Mouse (Mus musculus): ENCODE data around the gene Olfr94. TPM values are rescaled to one million over a fixed set of nuclear protein-coding genes. Genes with fewer than 3 reads are reported as not detected.

Olfr94 gene
- polyA plus RNA-seq, 1 experiment = not detected

GRCm38 (mm10) chr17:37194782-37195181 is 6.0 kb downstream of the Olfr94 start:
- no peaks in the 10 kb centered on the region for H3K27me3 ChIP-seq (ENCODE audit: control insufficient read depth, insufficient read depth, low read length)
- peaks cover 8% of the 10 kb centered on the region for H3K4me1 ChIP-seq (ENCODE audit: control insufficient read depth, insufficient read depth, insufficient read length, low read length)
- 79% methylated on average over 5 of the region's 5 CpGs for WGBS
- no peak for TF ChIP-seq CTCF (IDR thresholded peaks at IDR 0.05; ENCODE audit: extremely low read depth, insufficient read length, insufficient replicate concordance, low read depth, low read length)
- TF ChIP-seq POLR2A (IDR thresholded peaks at IDR 0.05; ENCODE audit: low read depth, low read length) = no peak
- H3K4me3 ChIP-seq (ENCODE audit: low read depth, low read length) = no peak overlapping the region
- no peak overlapping the region for H3K27ac ChIP-seq (ENCODE audit: insufficient read depth, low read depth, low read length)
- no peaks in the 10 kb centered on the region for H3K36me3 ChIP-seq (ENCODE audit: control insufficient read depth, insufficient read depth, low read length)

GRCm38 (mm10) chr17:37193656-37194055 is 7.1 kb downstream of the Olfr94 start, which contains the start of gene Ubd:
Gene Ubd (plus strand): TSS chr17:37193892.
- Histone ChIP-seq H3K27ac (ENCODE audit: insufficient read depth, low read depth, low read length) (no peak within 1 kb of the TSS), H3K4me3 (ENCODE audit: low read depth, low read length) (no peak within 1 kb of the TSS), H3K27me3 (ENCODE audit: control insufficient read depth, insufficient read depth, low read length) (no peaks in the 10 kb centered on the region), H3K4me1 (ENCODE audit: control insufficient read depth, insufficient read depth, insufficient read length, low read length) (peaks cover 8% of the 10 kb centered on the region), H3K36me3 (ENCODE audit: control insufficient read depth, insufficient read depth, low read length) (no peaks in the 10 kb centered on the region)
- TF ChIP-seq POLR2A (IDR thresholded peaks at IDR 0.05; ENCODE audit: low read depth, low read length) (no peak), CTCF (IDR thresholded peaks at IDR 0.05; ENCODE audit: extremely low read depth, insufficient read length, insufficient replicate concordance, low read depth, low read length) (no peak)
- WGBS = 70% methylated on average over 2 of the region's 2 CpGs

GRCm38 (mm10) chr17:37193032-37193431 is 7.8 kb downstream of the Olfr94 start:
- TF ChIP-seq POLR2A (IDR thresholded peaks at IDR 0.05; ENCODE audit: low read depth, low read length) (no peak), CTCF (IDR thresholded peaks at IDR 0.05; ENCODE audit: extremely low read depth, insufficient read length, insufficient replicate concordance, low read depth, low read length) (no peak)
- no peaks in the 10 kb centered on the region for H3K36me3 ChIP-seq (ENCODE audit: control insufficient read depth, insufficient read depth, low read length)
- no peaks in the 10 kb centered on the region for H3K27me3 ChIP-seq (ENCODE audit: control insufficient read depth, insufficient read depth, low read length)
- H3K4me1 ChIP-seq (ENCODE audit: control insufficient read depth, insufficient read depth, insufficient read length, low read length) = peaks cover 8% of the 10 kb centered on the region
- H3K27ac ChIP-seq (ENCODE audit: insufficient read depth, low read depth, low read length) = no peak overlapping the region
- H3K4me3 ChIP-seq (ENCODE audit: low read depth, low read length) = no peak overlapping the region

- WGBS = 48% methylated on average over 2 of the region's 2 CpGs
- no peak overlapping the region for H3K4me3 ChIP-seq (ENCODE audit: low read depth, low read length)
- no peaks in the 10 kb centered on the region; the same call in 1 of the 2 replicates for H3K4me1 ChIP-seq (ENCODE audit: control insufficient read depth, insufficient read depth, insufficient read length, low read length)
- H3K27ac ChIP-seq (ENCODE audit: insufficient read depth, low read depth, low read length) = no peak overlapping the region
- H3K36me3 ChIP-seq (ENCODE audit: control insufficient read depth, insufficient read depth, low read length) = no peaks in the 10 kb centered on the region
- H3K27me3 ChIP-seq (ENCODE audit: control insufficient read depth, insufficient read depth, low read length) = no peaks in the 10 kb centered on the region
- no peak for TF ChIP-seq CTCF (IDR thresholded peaks at IDR 0.05; ENCODE audit: extremely low read depth, insufficient read length, insufficient replicate concordance, low read depth, low read length)
- TF ChIP-seq POLR2A (IDR thresholded peaks at IDR 0.05; ENCODE audit: low read depth, low read length) = no peak
Measured at GRCm38 (mm10) chr17:37190711-37191110, 10.1 kb downstream of the Olfr94 start.

- Histone ChIP-seq H3K4me3 (ENCODE audit: low read depth, low read length) (no peak overlapping the region), H3K27me3 (ENCODE audit: control insufficient read depth, insufficient read depth, low read length) (no peaks in the 10 kb centered on the region), H3K27ac (ENCODE audit: insufficient read depth, low read depth, low read length) (no peak overlapping the region), H3K36me3 (ENCODE audit: control insufficient read depth, insufficient read depth, low read length) (no peaks in the 10 kb centered on the region), H3K4me1 (ENCODE audit: control insufficient read depth, insufficient read depth, insufficient read length, low read length) (no peaks in the 10 kb centered on the region)
- WGBS = 10% methylated on average over 6 of the region's 6 CpGs
- TF ChIP-seq POLR2A (IDR thresholded peaks at IDR 0.05; ENCODE audit: low read depth, low read length) (no peak), CTCF (IDR thresholded peaks at IDR 0.05; ENCODE audit: extremely low read depth, insufficient read length, insufficient replicate concordance, low read depth, low read length) (no peak)
Measured at GRCm38 (mm10) chr17:37185474-37185873, 15.3 kb downstream of the Olfr94 start.

- H3K36me3 ChIP-seq (ENCODE audit: control insufficient read depth, insufficient read depth, low read length) = no peaks in the 10 kb centered on the region
- H3K4me1 ChIP-seq (ENCODE audit: control insufficient read depth, insufficient read depth, insufficient read length, low read length) = no peaks in the 10 kb centered on the region
- no peak within 1 kb of the TSS for H3K27ac ChIP-seq (ENCODE audit: insufficient read depth, low read depth, low read length)
- TF ChIP-seq POLR2A (IDR thresholded peaks at IDR 0.05; ENCODE audit: low read depth, low read length) = no peak
- TF ChIP-seq CTCF (IDR thresholded peaks at IDR 0.05; ENCODE audit: extremely low read depth, insufficient read length, insufficient replicate concordance, low read depth, low read length) = no peak
- no peak within 1 kb of the TSS for H3K4me3 ChIP-seq (ENCODE audit: low read depth, low read length)
- no peaks in the 10 kb centered on the region for H3K27me3 ChIP-seq (ENCODE audit: control insufficient read depth, insufficient read depth, low read length)
Measured at GRCm38 (mm10) chr17:37161394-37161793, 39.4 kb downstream of the Olfr94 start, which contains the start of gene Olfr93. Gene Olfr93 (minus strand): TSS chr17:37161494.

Other genes starting within 250 kb of the Olfr94 start
- 16.7 and 31.1 TPM in 2 replicates for gene Ppp1r11, start 249.3 kb downstream of the Olfr94 start, polyA plus RNA-seq (2012; rRNA removed)
- 14.3 and 23.8 TPM in 2 replicates for gene Znrd1, start 242.4 kb downstream of the Olfr94 start, polyA plus RNA-seq (2012; rRNA removed)
- gene Znrd1as, start 242.4 kb downstream of the Olfr94 start, polyA plus RNA-seq (2012; rRNA removed) = 0.18 and 0.25 TPM in 2 replicates
- gene 2410137M14Rik, start 219.8 kb downstream of the Olfr94 start, polyA plus RNA-seq (2012; rRNA removed) = not detected in 2 replicates
- gene H2-M5, start 211.5 kb downstream of the Olfr94 start, polyA plus RNA-seq (2012; rRNA removed) = 0.09 TPM in 1 of 2 replicates, not detected in the other
- gene Zfp57, start 199.8 kb downstream of the Olfr94 start, polyA plus RNA-seq (2012; rRNA removed) = 0.70 and 0.84 TPM in 2 replicates
- gene Mog, start 177.6 kb downstream of the Olfr94 start, polyA plus RNA-seq (2012; rRNA removed) = not detected in 2 replicates
- gene Gabbr1, start 155.0 kb downstream of the Olfr94 start, polyA plus RNA-seq (2012; rRNA removed) = 7.3 and 14.5 TPM in 2 replicates
- not detected in 2 replicates for gene Olfr90, start 112.5 kb downstream of the Olfr94 start, polyA plus RNA-seq (2012; rRNA removed)
- not detected in 2 replicates for gene Olfr91, start 102.7 kb downstream of the Olfr94 start, polyA plus RNA-seq (2012; rRNA removed)
- gene Olfr92, start 80.9 kb downstream of the Olfr94 start, polyA plus RNA-seq (2012; rRNA removed) = not detected in 2 replicates
- gene Olfr93, start 39.5 kb downstream of the Olfr94 start, polyA plus RNA-seq (2012; rRNA removed) = not detected in 2 replicates
- 0.79 TPM in 1 of 2 replicates, not detected in the other for gene Ubd, start 7.1 kb downstream of the Olfr94 start, polyA plus RNA-seq (2012; rRNA removed)
- not detected in 2 replicates for gene Olfr95, start 12.1 kb upstream of the Olfr94 start, polyA plus RNA-seq (2012; rRNA removed)
- not detected in 2 replicates for gene Olfr96, start 19.2 kb upstream of the Olfr94 start, polyA plus RNA-seq (2012; rRNA removed)
- not detected in 2 replicates for gene Olfr97, start 36.3 kb upstream of the Olfr94 start, polyA plus RNA-seq (2012; rRNA removed)
- gene Olfr98, start 62.8 kb upstream of the Olfr94 start, polyA plus RNA-seq (2012; rRNA removed) = not detected in 2 replicates
- 3.1 and 4.0 TPM in 2 replicates for gene H2-M3, start 69.2 kb upstream of the Olfr94 start, polyA plus RNA-seq (2012; rRNA removed)
- gene Olfr99, start 82.5 kb upstream of the Olfr94 start, polyA plus RNA-seq (2012; rRNA removed) = not detected in 2 replicates
- gene Olfr101, start 103.3 kb upstream of the Olfr94 start, polyA plus RNA-seq (2012; rRNA removed) = not detected in 2 replicates
- not detected in 2 replicates for gene Olfr102, start 116.1 kb upstream of the Olfr94 start, polyA plus RNA-seq (2012; rRNA removed)
- not detected in 2 replicates for gene Olfr103, start 138.7 kb upstream of the Olfr94 start, polyA plus RNA-seq (2012; rRNA removed)
- gene Olfr104-ps, start 158.6 kb upstream of the Olfr94 start, polyA plus RNA-seq (2012; rRNA removed) = not detected in 2 replicates
- gene Olfr105-ps, start 178.0 kb upstream of the Olfr94 start, polyA plus RNA-seq (2012; rRNA removed) = not detected in 2 replicates
- not detected in 2 replicates for gene Olfr106-ps, start 189.4 kb upstream of the Olfr94 start, polyA plus RNA-seq (2012; rRNA removed)
- not detected in 2 replicates for gene Olfr107, start 198.2 kb upstream of the Olfr94 start, polyA plus RNA-seq (2012; rRNA removed)
- gene Olfr108, start 244.5 kb upstream of the Olfr94 start, polyA plus RNA-seq (2012; rRNA removed) = not detected in 2 replicates